Mouse (Mus musculus) C2C12 (cell line): ENCODE measurements around the gene Pdzrn3. TPM values are rescaled to one million over a fixed set of nuclear protein-coding genes. Genes with fewer than 3 reads are reported as not detected.

Experiments
- H3K27me3 ChIP-seq: one replicate; pipeline ENCODE4 v1.6.1; 2011; ENCODE audit not compliant: control insufficient read depth, insufficient read depth, insufficient read length
- H3K36me3 ChIP-seq: one replicate; pipeline ENCODE4 v1.6.1; 2011; ENCODE audit not compliant: control insufficient read depth, insufficient read depth
- H3K4me3 ChIP-seq: one replicate; pipeline ENCODE4 v1.5.1; 2011; ENCODE audit warnings: mild to moderate bottlenecking, control low read depth; ENCODE audit not compliant: poor library complexity, insufficient read depth, severe bottlenecking
- H3K79me2 ChIP-seq: one replicate; pipeline ENCODE4 v1.6.1; 2011; ENCODE audit not compliant: control insufficient read depth, insufficient read depth
- H3K79me3 ChIP-seq: one replicate; pipeline ENCODE4 v1.6.1; 2011; ENCODE audit warnings: low read depth, control low read depth
- H3ac ChIP-seq: one replicate; pipeline ENCODE3; 2011; ENCODE audit warnings: low read depth; ENCODE audit not compliant: control insufficient read depth, insufficient read length
- CEBPB ChIP-seq: IDR thresholded peaks from one replicate; pipeline ENCODE4 v1.6.1; 2011; ENCODE audit warnings: low read depth, mild to moderate bottlenecking, control low read depth, moderate library complexity
- CTCF ChIP-seq: IDR thresholded peaks from one replicate; pipeline ENCODE4 v1.5.1; 2011; ENCODE audit not compliant: control insufficient read depth, insufficient read depth, insufficient read length
- FOSL1 ChIP-seq: IDR thresholded peaks from one replicate; pipeline ENCODE4 v1.8.0; 2011; ENCODE audit warnings: mild to moderate bottlenecking, low read length; ENCODE audit not compliant: poor library complexity, insufficient read depth, severe bottlenecking
- MAX ChIP-seq: IDR thresholded peaks from one replicate; pipeline ENCODE4 v1.6.1; 2011; ENCODE audit warnings: mild to moderate bottlenecking, control low read depth
- MYOD1 ChIP-seq: IDR thresholded peaks from one replicate; pipeline ENCODE4 v1.6.1; 2011; ENCODE audit warnings: low read depth; ENCODE audit not compliant: control insufficient read depth, insufficient read length
- MYOG ChIP-seq: IDR thresholded peaks from one replicate; pipeline ENCODE4 v1.6.1; 2011; ENCODE audit not compliant: control insufficient read depth, insufficient read length; ENCODE audit errors: extremely low read depth
- USF1 ChIP-seq: IDR thresholded peaks from one replicate; pipeline ENCODE4 v1.6.1; 2011; ENCODE audit warnings: low read depth, mild to moderate bottlenecking, control low read depth, moderate library complexity
- polyA plus RNA-seq: library from polyadenylated mRNA; unstranded; fragments of >200 nt; fragmentation: generic; extraction: Trizol; gene quantifications from one replicate; pipeline ENCODE4 v1.2.1, GENCODE M21; 2012; ENCODE audit warnings: missing spikeins

The Pdzrn3 gene
- polyA plus RNA-seq, 1 experiment, result 10.5 TPM

- Histone ChIP-seq H3K79me3 (no peaks in the 10 kb centered on the region), H3K4me3 (no peak overlapping the region), H3K79me2 (no peaks in the 10 kb centered on the region), H3K27me3 (no peaks in the 10 kb centered on the region), H3K36me3 (peaks cover 2% of the 10 kb centered on the region), H3ac (no peak overlapping the region)
- TF ChIP-seq MAX (no peak), MYOD1 (no peak), FOSL1 (no peak), CTCF (no peak), USF1 (no peak), CEBPB (no peak), MYOG (no peak)
Observed at GRCm38 (mm10) chr6:101299434-101299833, 78.3 kb downstream of the Pdzrn3 start.

- no peaks in the 10 kb centered on the region for H3K79me2 ChIP-seq
- H3K27me3 ChIP-seq, result no peaks in the 10 kb centered on the region
- no peak overlapping the region for H3K4me3 ChIP-seq
- H3K79me3 ChIP-seq, result no peaks in the 10 kb centered on the region
- peaks cover 2% of the 10 kb centered on the region for H3K36me3 ChIP-seq
- TF ChIP-seq CEBPB (no peak), MAX (no peak), MYOG (no peak), CTCF (no peak), FOSL1 (no peak), MYOD1 (no peak), USF1 (no peak)
- H3ac ChIP-seq, result no peak overlapping the region
Observed at GRCm38 (mm10) chr6:101297563-101298520, 79.9 kb downstream of the Pdzrn3 start.

- Histone ChIP-seq H3K79me3 (no peaks in the 10 kb centered on the region), H3K27me3 (no peaks in the 10 kb centered on the region), H3K79me2 (no peaks in the 10 kb centered on the region), H3K36me3 (peaks cover 2% of the 10 kb centered on the region), H3ac (no peak overlapping the region), H3K4me3 (no peak overlapping the region)
- TF ChIP-seq CEBPB (no peak), MAX (no peak), CTCF (no peak), FOSL1 (no peak), USF1 (no peak), MYOD1 (no peak), MYOG (no peak)
Observed at GRCm38 (mm10) chr6:101296997-101297396, 80.7 kb downstream of the Pdzrn3 start.

GRCm38 (mm10) chr6:101296280-101296679 is 81.4 kb downstream of the Pdzrn3 start:
- Histone ChIP-seq H3K27me3 (no peaks in the 10 kb centered on the region), H3K79me3 (no peaks in the 10 kb centered on the region), H3ac (no peak overlapping the region), H3K4me3 (no peak overlapping the region), H3K36me3 (peaks cover 2% of the 10 kb centered on the region), H3K79me2 (no peaks in the 10 kb centered on the region)
- no peak for TF ChIP-seq USF1
- TF ChIP-seq CTCF, result no peak
- TF ChIP-seq CEBPB, result no peak
- TF ChIP-seq MAX, result no peak
- no peak for TF ChIP-seq MYOG

GRCm38 (mm10) chr6:101293036-101293572 is 84.6 kb downstream of the Pdzrn3 start:
- TF ChIP-seq CEBPB, result no peak
- Histone ChIP-seq H3K79me2 (no peaks in the 10 kb centered on the region), H3ac (no peak overlapping the region), H3K79me3 (no peaks in the 10 kb centered on the region), H3K4me3 (no peak overlapping the region), H3K36me3 (no peaks in the 10 kb centered on the region), H3K27me3 (no peaks in the 10 kb centered on the region)

- Histone ChIP-seq H3K36me3 (no peaks in the 10 kb centered on the region), H3K79me2 (no peaks in the 10 kb centered on the region), H3K4me3 (no peak overlapping the region), H3ac (no peak overlapping the region), H3K27me3 (no peaks in the 10 kb centered on the region), H3K79me3 (no peaks in the 10 kb centered on the region)
- TF ChIP-seq MAX (no peak), CEBPB (no peak)
Observed at GRCm38 (mm10) chr6:101291944-101292343, 85.8 kb downstream of the Pdzrn3 start.
